Mouse (Mus musculus) C2C12 (cell line): ENCODE results near the gene Als2cl. TPM values are rescaled to one million over a fixed set of nuclear protein-coding genes. Genes with fewer than 3 reads are reported as not detected.

Experiments
- H3K27me3 ChIP-seq: one replicate; pipeline ENCODE4 v1.6.1; 2011; ENCODE audit not compliant: control insufficient read depth, insufficient read depth, insufficient read length
- H3K36me3 ChIP-seq: one replicate; pipeline ENCODE4 v1.6.1; 2011; ENCODE audit not compliant: control insufficient read depth, insufficient read depth
- H3K4me3 ChIP-seq: one replicate; pipeline ENCODE4 v1.5.1; 2011; ENCODE audit warnings: mild to moderate bottlenecking, control low read depth; ENCODE audit not compliant: poor library complexity, insufficient read depth, severe bottlenecking
- H3K79me2 ChIP-seq: one replicate; pipeline ENCODE4 v1.6.1; 2011; ENCODE audit not compliant: control insufficient read depth, insufficient read depth
- H3K79me3 ChIP-seq: one replicate; pipeline ENCODE4 v1.6.1; 2011; ENCODE audit warnings: low read depth, control low read depth
- H3ac ChIP-seq: one replicate; pipeline ENCODE3; 2011; ENCODE audit warnings: low read depth; ENCODE audit not compliant: control insufficient read depth, insufficient read length
- CEBPB ChIP-seq: IDR thresholded peaks from one replicate; pipeline ENCODE4 v1.6.1; 2011; ENCODE audit warnings: low read depth, mild to moderate bottlenecking, control low read depth, moderate library complexity
- CTCF ChIP-seq: IDR thresholded peaks from one replicate; pipeline ENCODE4 v1.5.1; 2011; ENCODE audit not compliant: control insufficient read depth, insufficient read depth, insufficient read length
- FOSL1 ChIP-seq: IDR thresholded peaks from one replicate; pipeline ENCODE4 v1.8.0; 2011; ENCODE audit warnings: mild to moderate bottlenecking, low read length; ENCODE audit not compliant: poor library complexity, insufficient read depth, severe bottlenecking
- MAX ChIP-seq: IDR thresholded peaks from one replicate; pipeline ENCODE4 v1.6.1; 2011; ENCODE audit warnings: mild to moderate bottlenecking, control low read depth
- MYOD1 ChIP-seq: IDR thresholded peaks from one replicate; pipeline ENCODE4 v1.6.1; 2011; ENCODE audit warnings: low read depth; ENCODE audit not compliant: control insufficient read depth, insufficient read length
- MYOG ChIP-seq: IDR thresholded peaks from one replicate; pipeline ENCODE4 v1.6.1; 2011; ENCODE audit not compliant: control insufficient read depth, insufficient read length; ENCODE audit errors: extremely low read depth
- USF1 ChIP-seq: IDR thresholded peaks from one replicate; pipeline ENCODE4 v1.6.1; 2011; ENCODE audit warnings: low read depth, mild to moderate bottlenecking, control low read depth, moderate library complexity
- microRNA-seq: library from miRNA; unstranded; fragments of <30 nt; microRNA quantifications from one replicate; pipeline ENCODE4, GENCODE M21; 2019; ENCODE audit warnings: borderline microRNAs expressed
- polyA plus RNA-seq: library from polyadenylated mRNA; unstranded; fragments of >200 nt; fragmentation: generic; extraction: Trizol; gene quantifications from one replicate; pipeline ENCODE4 v1.2.1, GENCODE M21; 2012; ENCODE audit warnings: missing spikeins

Als2cl gene
- polyA plus RNA-seq, 1 experiment, result 2.6 TPM

DNA sequence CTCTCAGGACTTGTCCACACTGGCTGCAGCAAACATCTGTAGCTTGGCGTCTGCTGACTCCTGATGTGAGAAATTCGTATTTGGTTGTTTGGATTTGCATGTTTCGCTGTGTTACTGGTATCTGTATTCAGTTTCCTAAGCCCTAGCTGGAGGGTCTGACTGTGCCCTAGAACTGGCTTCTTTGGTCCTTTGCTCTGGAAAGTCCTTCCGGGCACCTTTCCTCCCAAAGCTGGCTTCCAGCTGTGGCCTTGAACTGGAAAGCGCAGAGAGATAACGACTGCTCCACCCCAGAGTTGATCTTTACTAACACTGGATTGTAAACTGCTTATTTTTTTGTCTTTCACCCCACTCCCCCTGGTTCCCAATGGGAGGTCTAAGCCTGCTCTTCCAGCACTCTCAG lies 68.2 kb downstream of the Als2cl start:
- peaks cover 25% of the 10 kb centered on the region for H3K27me3 ChIP-seq
- no peak overlapping the region for H3K4me3 ChIP-seq

DNA sequence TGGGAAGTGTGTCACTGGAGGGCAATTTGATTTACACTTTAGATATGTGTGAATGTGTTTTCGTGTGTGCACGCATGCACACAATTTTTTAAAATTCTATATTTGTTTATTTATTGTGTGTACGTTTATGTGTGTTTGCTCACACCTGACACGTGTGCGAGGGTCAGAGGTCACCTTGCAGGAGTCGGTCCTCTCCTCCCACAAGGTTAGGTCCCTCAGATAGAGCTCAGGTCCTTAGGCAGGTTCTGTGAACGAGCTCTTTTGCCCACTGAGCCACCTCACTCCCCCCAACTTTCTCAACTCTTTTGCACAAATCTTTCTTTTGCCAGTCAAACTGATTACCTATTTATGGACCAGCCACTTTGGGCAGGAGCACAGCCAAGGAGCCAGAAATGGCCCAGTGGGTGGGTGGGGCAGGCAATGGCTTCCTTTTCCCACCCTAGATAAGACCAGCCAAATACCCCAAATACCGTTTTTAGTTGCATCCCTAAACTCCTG lies 69.2 kb downstream of the Als2cl start:
- Histone ChIP-seq H3K79me2 (no peaks in the 10 kb centered on the region), H3K4me3 (no peak overlapping the region), H3K79me3 (no peaks in the 10 kb centered on the region), H3K27me3 (peaks cover 29% of the 10 kb centered on the region), H3ac (no peak overlapping the region), H3K36me3 (no peaks in the 10 kb centered on the region)
- no peak for TF ChIP-seq MYOD1
- no peak for TF ChIP-seq CTCF
- no peak for TF ChIP-seq CEBPB
- TF ChIP-seq MYOG, result no peak
- no peak for TF ChIP-seq FOSL1
- TF ChIP-seq MAX, result no peak
- no peak for TF ChIP-seq USF1

More for the DNA sequence above, 68.2 kb downstream of the Als2cl start:
- no peaks in the 10 kb centered on the region for H3K79me2 ChIP-seq
- no peaks in the 10 kb centered on the region for H3K36me3 ChIP-seq
- H3K79me3 ChIP-seq, result no peaks in the 10 kb centered on the region
- H3ac ChIP-seq, result no peak overlapping the region
- TF ChIP-seq MAX (no peak), FOSL1 (no peak), MYOD1 (no peak), CEBPB (no peak), USF1 (no peak), CTCF (no peak), MYOG (no peak)

DNA sequence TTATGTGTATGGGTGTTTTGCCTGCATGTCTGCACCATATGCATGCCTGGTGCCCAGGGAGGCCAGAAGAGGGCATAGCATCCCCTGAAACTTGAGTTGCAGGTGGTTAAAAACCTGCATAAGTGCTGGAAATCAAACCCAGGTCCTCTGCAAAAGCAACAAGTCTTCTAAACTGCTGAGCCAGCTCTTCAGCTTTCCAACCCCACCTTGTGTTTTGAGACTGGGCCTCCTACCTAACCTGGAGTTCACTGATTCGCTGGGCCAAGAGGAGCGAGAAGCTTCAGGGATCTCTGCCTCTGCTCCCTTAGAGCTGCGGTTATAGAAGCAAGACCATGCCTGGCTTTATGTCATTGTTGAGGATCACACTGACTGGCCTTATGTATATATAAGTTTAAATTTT lies 70.4 kb downstream of the Als2cl start:
- no peaks in the 10 kb centered on the region for H3K36me3 ChIP-seq
- no peak overlapping the region for H3K4me3 ChIP-seq
- no peaks in the 10 kb centered on the region for H3K79me2 ChIP-seq
- H3ac ChIP-seq, result no peak overlapping the region
- peaks cover 32% of the 10 kb centered on the region for H3K27me3 ChIP-seq
- no peaks in the 10 kb centered on the region for H3K79me3 ChIP-seq
- no peak for TF ChIP-seq MAX

Small RNAs within 50 kb of the gene (microRNA-seq; reads per million reads assigned to microRNA genes)
- gene Gm24269, result not detected

Other genes starting within 250 kb of the Als2cl start
- gene Nbeal2, start 225.7 kb upstream of the Als2cl start, polyA plus RNA-seq, result 3.3 TPM
- gene Ccdc12, start 223.4 kb upstream of the Als2cl start, polyA plus RNA-seq, result 86.7 TPM
- not detected for gene Myl3, start 138.0 kb upstream of the Als2cl start, polyA plus RNA-seq
- gene Pth1r, start 132.7 kb upstream of the Als2cl start, polyA plus RNA-seq, result 0.12 TPM
- gene Prss42, start 81.7 kb upstream of the Als2cl start, polyA plus RNA-seq, result not detected
- not detected for gene Prss44, start 65.9 kb upstream of the Als2cl start, polyA plus RNA-seq
- not detected for gene Prss43, start 53.2 kb upstream of the Als2cl start, polyA plus RNA-seq
- not detected for gene Prss45, start 45.3 kb upstream of the Als2cl start, polyA plus RNA-seq
- gene Prss46, start 35.4 kb upstream of the Als2cl start, polyA plus RNA-seq, result 0.12 TPM
- 0.04 TPM for gene Prss50, start 21.9 kb upstream of the Als2cl start, polyA plus RNA-seq
- gene Tmie, start 243 bp downstream of the Als2cl start, polyA plus RNA-seq, result not detected
- gene Fam240a, start 37.0 kb downstream of the Als2cl start, polyA plus RNA-seq, result not detected
- gene Tdgf1, start 66.3 kb downstream of the Als2cl start, polyA plus RNA-seq, result not detected
- gene Lrrc2, start 71.7 kb downstream of the Als2cl start, polyA plus RNA-seq, result 0.01 TPM
- gene Rtp3, start 110.7 kb downstream of the Als2cl start, polyA plus RNA-seq, result not detected
- gene Ltf, start 139.4 kb downstream of the Als2cl start, polyA plus RNA-seq, result not detected
- gene Ccrl2, start 177.6 kb downstream of the Als2cl start, polyA plus RNA-seq, result not detected
- 29.4 TPM for gene Lrrfip2, start 237.7 kb downstream of the Als2cl start, polyA plus RNA-seq